Mouse (Mus musculus) olfactory bulb, adult 2 months (tissue): ENCODE results near the gene Rffl. TPM values are rescaled to one million over a fixed set of nuclear protein-coding genes. Genes with fewer than 3 reads are reported as not detected.

Source experiments
- H3K27ac ChIP-seq: fragments of 200-500 bp; 2 replicates; pipeline ENCODE4 v1.5.1; 2012; ENCODE audit warnings: low read depth, low read length; ENCODE audit not compliant: insufficient read depth
- H3K4me1 ChIP-seq: fragments of 200-500 bp; 2 replicates; pipeline ENCODE4 v1.6.1; 2012; ENCODE audit warnings: low read length; ENCODE audit not compliant: control insufficient read depth, insufficient read depth
- H3K4me3 ChIP-seq: fragments of 200-500 bp; 2 replicates; pipeline ENCODE4 v1.5.1; 2012; ENCODE audit warnings: mild to moderate bottlenecking, low read depth, low read length, moderate library complexity; ENCODE audit not compliant: insufficient read depth
- CTCF ChIP-seq: fragments of 200-500 bp; IDR thresholded peaks from 2 replicates; pipeline ENCODE4 v1.5.1; 2012; ENCODE audit warnings: low read depth, mild to moderate bottlenecking, low read length, moderate library complexity; ENCODE audit not compliant: insufficient read depth
- POLR2A ChIP-seq: fragments of 200-500 bp; IDR thresholded peaks from 2 replicates; pipeline ENCODE4 v1.6.1; 2012; ENCODE audit warnings: mild to moderate bottlenecking, low read depth, low read length, moderate library complexity; ENCODE audit not compliant: insufficient read depth
- WGBS: fragments of 180-500 bp; shearing (Covaris S2); methylation state at CpG from one replicate; pipeline ENCODE4 v1.1.7; 2018; 5-methylcytosine and 5-hydroxymethylcytosine counted together
- polyA plus RNA-seq: library from polyadenylated mRNA; stranded (reverse); fragments of >200 nt; gene quantifications from 2 replicates; pipeline ENCODE4 v1.2.4, GENCODE M21; 2012; ENCODE audit warnings: low replicate concordance; ENCODE audit not compliant: missing spikeins, insufficient read depth, insufficient read length

Gene Rffl
- polyA plus RNA-seq, 1 experiment: not detected

- WGBS: 0% methylated on average over 44 of the region's 44 CpGs
- H3K4me3 ChIP-seq: peak within 1 kb of the TSS; percentile 84
- no peak for TF ChIP-seq CTCF
- peak; percentile 85 for TF ChIP-seq POLR2A
- peaks cover 5% of the 10 kb centered on the region for H3K4me1 ChIP-seq
- H3K27ac ChIP-seq: peak within 1 kb of the TSS; percentile 83
These were observed 107.1 kb downstream of the Rffl start, which contains the start of the genes Cct6b and Zfp830 for GRCm38 (mm10) chr11:82763742-82764437. Cct6b (minus strand) TSS chr11:82764321. Zfp830 (plus strand) TSS chr11:82764345.

- H3K4me1 ChIP-seq: peaks cover 5% of the 10 kb centered on the region
- WGBS: 12% methylated on average over 4 of the region's 4 CpGs
- H3K27ac ChIP-seq: peak overlapping the region; percentile 5; the same call in 1 of the 2 replicates
- H3K4me3 ChIP-seq: no peak overlapping the region
- TF ChIP-seq CTCF (no peak), POLR2A (no peak)
These were observed 107.7 kb downstream of the Rffl start for GRCm38 (mm10) chr11:82763261-82763660.

GRCm38 (mm10) chr11:82762286-82762829, 108.7 kb downstream of the Rffl start:
- H3K4me1 ChIP-seq: peaks cover 5% of the 10 kb centered on the region
- no peak overlapping the region for H3K27ac ChIP-seq
- no peak overlapping the region for H3K4me3 ChIP-seq
- WGBS: 88% methylated on average over 6 of the region's 6 CpGs
- no peak for TF ChIP-seq POLR2A
- no peak for TF ChIP-seq CTCF

GRCm38 (mm10) chr11:82755919-82756318, 115.1 kb downstream of the Rffl start:
- Histone ChIP-seq H3K27ac (no peak overlapping the region), H3K4me1 (no peaks in the 10 kb centered on the region), H3K4me3 (no peak overlapping the region)
- WGBS: 93% methylated on average over 1 of the region's 1 CpGs
- TF ChIP-seq CTCF (no peak), POLR2A (no peak)

Other genes starting within 250 kb of the Rffl start
- gene Cct6b, start 106.9 kb downstream of the Rffl start, polyA plus RNA-seq: not detected in 2 replicates
- gene Zfp830, start 106.9 kb downstream of the Rffl start, polyA plus RNA-seq: not detected in 2 replicates
- not detected in 2 replicates for gene Lig3, start 90.1 kb downstream of the Rffl start, polyA plus RNA-seq
- gene Rad51d, start 19.4 kb upstream of the Rffl start, polyA plus RNA-seq: not detected in 2 replicates
- not detected in 2 replicates for gene Fndc8, start 20.9 kb upstream of the Rffl start, polyA plus RNA-seq
- not detected in 2 replicates for gene Nle1, start 37.2 kb upstream of the Rffl start, polyA plus RNA-seq
- gene Unc45b, start 39.3 kb upstream of the Rffl start, polyA plus RNA-seq: not detected in 2 replicates
- gene Slfn5, start 80.1 kb upstream of the Rffl start, polyA plus RNA-seq: not detected in 2 replicates
- gene Slfn9, start 120.6 kb upstream of the Rffl start, polyA plus RNA-seq: not detected in 2 replicates
- not detected in 2 replicates for gene Slfn8, start 149.6 kb upstream of the Rffl start, polyA plus RNA-seq
- gene Slfn2, start 193.9 kb upstream of the Rffl start, polyA plus RNA-seq: not detected in 2 replicates
- gene Slfn1, start 245.6 kb upstream of the Rffl start, polyA plus RNA-seq: not detected in 2 replicates